In the genomic region with DNA sequence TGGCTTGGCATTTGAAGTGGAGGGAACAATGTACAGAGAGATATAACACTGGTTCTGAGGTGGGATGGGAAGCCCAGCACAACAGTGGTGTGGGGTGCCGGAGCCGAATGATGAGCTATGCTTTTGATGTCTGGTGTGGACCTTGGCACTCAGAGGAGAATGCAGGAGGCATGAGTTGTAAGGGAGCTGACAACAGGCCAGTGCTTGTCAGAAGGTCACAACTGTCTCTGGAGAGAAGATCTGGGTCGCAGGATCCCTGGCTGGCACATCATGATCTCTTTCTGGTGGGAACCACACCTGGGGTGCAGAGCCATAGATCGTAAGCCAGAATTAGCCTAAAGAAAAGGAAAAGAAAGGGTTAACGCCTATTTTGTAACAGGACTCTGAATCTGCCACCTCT, we compare ENCODE assay signal across 38 mouse cellular contexts. TPM values are rescaled to one million over a fixed set of nuclear protein-coding genes. Genes with fewer than 3 reads are reported as not detected.
"Had no signal": no experiment of that assay in that cellular context is flagged by ENCODE, and none has a peak within 500 bp of the region (broad histone marks: within the 10 kb centered on the region; RNA-seq: fewer than 3 reads in every experiment).

No protein-coding gene starts in this region.

- DNase-seq: gastrocnemius, postnatal 10 days; gastrocnemius, postnatal 25 days; heart, adult 2 months; heart, postnatal 4 days; kidney, adult 18-20 months; kidney, adult 8-10 months; kidney, postnatal 10 days; kidney, postnatal 4 days; liver; liver, embryonic 13.5 days; liver, postnatal 0 days had no signal

RNA-seq across cellular contexts. Expression of a gene that starts 4.7 kb away (rescaled TPM):
- total RNA-seq: gastrocnemius, postnatal 25 days; gastrocnemius, postnatal 4 days; granulocyte monocyte progenitor cell, adult 5-6 weeks; heart, adult 2 months; heart, postnatal 25 days; heart, postnatal 4 days; layer of hippocampus, adult 2 months; layer of hippocampus, postnatal 10 days; layer of hippocampus, postnatal 25 days; left cerebral cortex, adult 2 months; left cerebral cortex, postnatal 14 days; left cerebral cortex, postnatal 36 days had no signal
- polyA plus RNA-seq: heart, adult 2 months; heart, embryonic 11.5 days; heart, embryonic 13.5 days; heart, embryonic 15.5 days; heart, postnatal 0 days; hindbrain, embryonic 10.5 days; hindbrain, embryonic 12.5 days; hindbrain, embryonic 14.5 days; hindbrain, embryonic 16.5 days; inflammation-experienced regulatory T-cells, adult 6 months; intestine, embryonic 15.5 days; kidney, embryonic 14.5 days; kidney, embryonic 16.5 days; limb, embryonic 10.5 days; limb, embryonic 12.5 days; liver, embryonic 11.5 days; liver, embryonic 13.5 days; liver, embryonic 15.5 days; liver, postnatal 0 days had no signal

RNA-seq across cellular contexts. Expression of a gene that starts 6.9 kb away (rescaled TPM):
- total RNA-seq: heart, adult 2 months; heart, postnatal 25 days had no signal
- polyA plus RNA-seq: hindbrain, embryonic 10.5 days; inflammation-experienced regulatory T-cells, adult 6 months; kidney, embryonic 14.5 days; liver, embryonic 11.5 days; liver, embryonic 13.5 days; liver, embryonic 15.5 days; liver, postnatal 0 days had no signal

RNA-seq across cellular contexts. Expression of a gene that starts 12.6 kb away (rescaled TPM):
- total RNA-seq: gastrocnemius, postnatal 10 days; gastrocnemius, postnatal 25 days; gastrocnemius, postnatal 4 days; heart, adult 2 months; heart, postnatal 25 days; heart, postnatal 4 days; layer of hippocampus, adult 2 months; layer of hippocampus, postnatal 10 days; layer of hippocampus, postnatal 25 days; left cerebral cortex, adult 2 months; left cerebral cortex, postnatal 14 days; left cerebral cortex, postnatal 36 days had no signal
- polyA plus RNA-seq: heart, adult 2 months; heart, embryonic 11.5 days; heart, embryonic 13.5 days; heart, embryonic 15.5 days; heart, postnatal 0 days; hindbrain, embryonic 10.5 days; hindbrain, embryonic 12.5 days; hindbrain, embryonic 14.5 days; hindbrain, embryonic 16.5 days; inflammation-experienced regulatory T-cells, adult 6 months; intestine, embryonic 15.5 days; intestine, postnatal 0 days; kidney, embryonic 14.5 days; kidney, embryonic 16.5 days; limb, embryonic 10.5 days; limb, embryonic 12.5 days; liver, embryonic 11.5 days; liver, embryonic 13.5 days; liver, embryonic 15.5 days had no signal

RNA-seq across cellular contexts. Expression of a gene that starts 22.1 kb away (rescaled TPM):
- total RNA-seq: gastrocnemius, postnatal 10 days; gastrocnemius, postnatal 25 days; gastrocnemius, postnatal 4 days; granulocyte monocyte progenitor cell, adult 5-6 weeks; heart, adult 2 months; heart, postnatal 25 days; heart, postnatal 4 days; layer of hippocampus, adult 2 months; layer of hippocampus, postnatal 10 days; layer of hippocampus, postnatal 25 days; left cerebral cortex, adult 2 months; left cerebral cortex, postnatal 14 days; left cerebral cortex, postnatal 36 days had no signal
- polyA plus RNA-seq: heart, adult 2 months; heart, embryonic 11.5 days; heart, embryonic 13.5 days; heart, embryonic 15.5 days; heart, postnatal 0 days; hindbrain, embryonic 10.5 days; hindbrain, embryonic 12.5 days; hindbrain, embryonic 14.5 days; hindbrain, embryonic 16.5 days; inflammation-experienced regulatory T-cells, adult 6 months; intestine, embryonic 15.5 days; intestine, postnatal 0 days; kidney, embryonic 14.5 days; kidney, embryonic 16.5 days; limb, embryonic 10.5 days; limb, embryonic 12.5 days; limb, embryonic 14.5 days; liver, embryonic 11.5 days; liver, embryonic 13.5 days; liver, embryonic 15.5 days; liver, postnatal 0 days had no signal

RNA-seq across cellular contexts. Expression of a gene that starts 43.6 kb away (rescaled TPM):
- total RNA-seq: gastrocnemius, postnatal 10 days; gastrocnemius, postnatal 25 days; gastrocnemius, postnatal 4 days; granulocyte monocyte progenitor cell, adult 5-6 weeks; heart, adult 2 months; heart, postnatal 25 days; heart, postnatal 4 days; layer of hippocampus, adult 2 months; layer of hippocampus, postnatal 10 days; layer of hippocampus, postnatal 25 days; left cerebral cortex, adult 2 months; left cerebral cortex, postnatal 14 days; left cerebral cortex, postnatal 36 days had no signal
- polyA plus RNA-seq: heart, adult 2 months; heart, embryonic 11.5 days; heart, embryonic 13.5 days; heart, embryonic 15.5 days; heart, postnatal 0 days; hindbrain, embryonic 10.5 days; hindbrain, embryonic 12.5 days; hindbrain, embryonic 14.5 days; hindbrain, embryonic 16.5 days; inflammation-experienced regulatory T-cells, adult 6 months; limb, embryonic 10.5 days; limb, embryonic 12.5 days; limb, embryonic 14.5 days; liver, embryonic 11.5 days; liver, embryonic 13.5 days; liver, embryonic 15.5 days had no signal
